Mouse (Mus musculus): ENCODE measurements around the gene Metap1d.

GRCm38 (mm10) chr2:71461139-71461538, 8.1 kb downstream of the Metap1d start:
- TF ChIP-seq TCF12 (IDR thresholded peaks at IDR 0.05; ENCODE audit: low read depth, low read length) (no peak), POLR2A (IDR thresholded peaks at IDR 0.05; ENCODE audit: control insufficient read depth in 1 of 2, insufficient read depth in 1 of 2, low read depth in 1 of 2, low read length in 2 of 2, poor library complexity in 1 of 2) (no peak), CTCF (IDR thresholded peaks at IDR 0.05 in 2 of 3, conservative IDR thresholded peaks at IDR 0.05 in 1 of 3; ENCODE audit: control insufficient read depth in 1 of 3, insufficient read depth in 1 of 3, low read depth in 2 of 3, low read length in 3 of 3, poor library complexity in 1 of 3, severe bottlenecking in 1 of 3) (no peak; a peak in 1 of 6 replicates), RCOR1 (IDR thresholded peaks at IDR 0.05; ENCODE audit: low read depth, low read length) (no peak), RAD21 (IDR thresholded peaks at IDR 0.05; ENCODE audit: low read depth, low read length) (no peak), ETS1 (IDR thresholded peaks at IDR 0.05; ENCODE audit: low read depth, low read length) (no peak), NELFE (IDR thresholded peaks at IDR 0.05; ENCODE audit: low read depth, low read length) (no peak), KAT2A (conservative IDR thresholded peaks at IDR 0.05; ENCODE audit: low read depth, low read length) (no peak), MEF2A (IDR thresholded peaks at IDR 0.05; ENCODE audit: extremely low read depth, insufficient replicate concordance, low read depth, low read length, poor library complexity, severe bottlenecking) (no peak), CHD2 (IDR thresholded peaks at IDR 0.05; ENCODE audit: low read length) (no peak), EP300 (IDR thresholded peaks at IDR 0.05; ENCODE audit: low read depth in 1 of 2, low read length in 2 of 2) (peak; percentile 7 to 50; a peak in 2 of 4 replicates), JUND (IDR thresholded peaks at IDR 0.05; ENCODE audit: low read depth, low read length) (no peak), MXI1 (IDR thresholded peaks at IDR 0.05; ENCODE audit: low read depth, low read length) (no peak), POLR2AphosphoS2 (IDR thresholded peaks at IDR 0.05; ENCODE audit: low read length) (no peak)

All from MEL (cell line).